Mouse (Mus musculus): ENCODE data around the gene Tbc1d8.

DNA sequence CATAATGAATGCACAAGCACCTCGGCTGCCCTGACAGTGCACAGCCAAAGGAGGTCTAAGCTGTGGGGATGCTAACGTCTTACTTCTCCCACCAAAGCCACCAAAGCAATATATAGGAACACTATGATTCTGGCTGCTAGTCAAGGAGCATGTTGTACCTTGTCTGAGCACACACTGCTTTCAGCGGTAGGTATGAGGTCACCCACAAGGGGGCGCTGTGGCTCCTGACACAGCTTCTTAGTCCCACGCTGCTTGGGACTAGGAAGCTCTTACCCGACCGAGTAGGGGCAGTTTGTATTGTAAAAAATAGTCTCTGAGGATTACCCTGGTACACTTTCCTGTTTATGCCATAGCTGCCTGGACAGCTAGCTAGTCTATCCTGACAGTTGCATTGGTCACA, 48.9 kb upstream of the Tbc1d8 start:
- peak; percentile 81 for TF ChIP-seq CTCF (IDR thresholded peaks at IDR 0.05; ENCODE audit: borderline replicate concordance, insufficient read depth, low read length)
- TF ChIP-seq POLR2A (IDR thresholded peaks at IDR 0.05; ENCODE audit: low read depth, low read length), result no peak

Data from embryonic fibroblast, embryonic 13.5 days (primary cell).